Mouse (Mus musculus): ENCODE measurements at regions not wholly inside any gene's neighbourhood (a gene's known extent, or its start where the extent isn't known, plus 50 kb on each side); places are given as distances from the start of the nearest gene placed in this dataset.

- no peak for DNase-seq (ENCODE audit: low spot score)
- H3K4me2 ChIP-seq (replicated peaks; ENCODE audit: low read depth, low read length, severe bottlenecking), result no peak overlapping the region
- no peak for TF ChIP-seq POLR2A (IDR thresholded peaks at IDR 0.05; ENCODE audit: borderline replicate concordance, extremely low read depth, insufficient read depth, insufficient read length)
- H3K36me3 ChIP-seq (ENCODE audit: control insufficient read depth, insufficient read depth, low read length), result no peaks in the 10 kb centered on the region
- no peak overlapping the region for H3K27ac ChIP-seq (replicated peaks; ENCODE audit: low read depth, low read length)
- no peak overlapping the region for H3K4me3 ChIP-seq (replicated peaks; ENCODE audit: low read length)
- 0 out of 2 replicates have a peak, but pooled peaks cover 4% of the 10 kb centered on the region for H3K4me1 ChIP-seq (ENCODE audit: control insufficient read depth, insufficient read depth, low read length)
- no peaks in the 10 kb centered on the region for H3K27me3 ChIP-seq (ENCODE audit: control insufficient read depth, insufficient read depth, low read length)
- ATAC-seq (ENCODE audit: low FRiP score, low read depth), result no peak
- H3K9ac ChIP-seq (ENCODE audit: low read depth, low read length, severe bottlenecking), result no peak overlapping the region
- 54% methylated on average over 8 of the region's 8 CpGs for WGBS
- H3K9me3 ChIP-seq (ENCODE audit: control insufficient read depth, low read length), result no peaks in the 10 kb centered on the region
These were observed 2636.5 kb upstream of the Gm7489 start for GRCm38 (mm10) chr15:51248034-51248788.

GRCm38 (mm10) chr15:51248789-51249040 lies 2636.0 kb upstream of the Gm7489 start:
- Histone ChIP-seq H3K36me3 (ENCODE audit: control insufficient read depth, insufficient read depth, low read length) (no peaks in the 10 kb centered on the region), H3K27ac (replicated peaks; ENCODE audit: low read depth, low read length) (no peak overlapping the region), H3K9ac (ENCODE audit: low read depth, low read length, severe bottlenecking) (no peak overlapping the region), H3K4me2 (replicated peaks; ENCODE audit: low read depth, low read length, severe bottlenecking) (no peak overlapping the region), H3K4me1 (ENCODE audit: control insufficient read depth, insufficient read depth, low read length) (0 out of 2 replicates have a peak, but pooled peaks cover 2% of the 10 kb centered on the region), H3K4me3 (replicated peaks; ENCODE audit: low read length) (no peak overlapping the region), H3K9me3 (ENCODE audit: control insufficient read depth, low read length) (no peaks in the 10 kb centered on the region), H3K27me3 (ENCODE audit: control insufficient read depth, insufficient read depth, low read length) (no peaks in the 10 kb centered on the region)
- WGBS, result 83% methylated on average over 5 of the region's 5 CpGs
- no peak for DNase-seq (ENCODE audit: low spot score)
- TF ChIP-seq POLR2A (IDR thresholded peaks at IDR 0.05; ENCODE audit: borderline replicate concordance, extremely low read depth, insufficient read depth, insufficient read length), result no peak
- no peak for ATAC-seq (ENCODE audit: low FRiP score, low read depth)

- TF ChIP-seq POLR2A (IDR thresholded peaks at IDR 0.05; ENCODE audit: borderline replicate concordance, extremely low read depth, insufficient read depth, insufficient read length), result no peak
- Histone ChIP-seq H3K9me3 (ENCODE audit: control insufficient read depth, low read length) (no peaks in the 10 kb centered on the region), H3K4me1 (ENCODE audit: control insufficient read depth, insufficient read depth, low read length) (no peaks in the 10 kb centered on the region), H3K27ac (replicated peaks; ENCODE audit: low read depth, low read length) (no peak overlapping the region), H3K27me3 (ENCODE audit: control insufficient read depth, insufficient read depth, low read length) (no peaks in the 10 kb centered on the region), H3K4me3 (replicated peaks; ENCODE audit: low read length) (no peak overlapping the region), H3K36me3 (ENCODE audit: control insufficient read depth, insufficient read depth, low read length) (no peaks in the 10 kb centered on the region), H3K4me2 (replicated peaks; ENCODE audit: low read depth, low read length, severe bottlenecking) (no peak overlapping the region), H3K9ac (ENCODE audit: low read depth, low read length, severe bottlenecking) (no peak overlapping the region)
- no peak for ATAC-seq (ENCODE audit: low FRiP score, low read depth)
- WGBS, result 92% methylated on average over 1 of the region's 1 CpGs
- no peak for DNase-seq (ENCODE audit: low spot score)
These were observed 2630.6 kb upstream of the Gm7489 start for GRCm38 (mm10) chr15:51254143-51254542.

- no peaks in the 10 kb centered on the region for H3K36me3 ChIP-seq (ENCODE audit: control insufficient read depth, insufficient read depth, low read length)
- H3K9ac ChIP-seq (ENCODE audit: low read depth, low read length, severe bottlenecking), result no peak overlapping the region
- ATAC-seq (ENCODE audit: low FRiP score, low read depth), result no peak
- H3K4me1 ChIP-seq (ENCODE audit: control insufficient read depth, insufficient read depth, low read length), result no peaks in the 10 kb centered on the region
- TF ChIP-seq POLR2A (IDR thresholded peaks at IDR 0.05; ENCODE audit: borderline replicate concordance, extremely low read depth, insufficient read depth, insufficient read length), result no peak
- no peak for DNase-seq (ENCODE audit: low spot score)
- H3K4me3 ChIP-seq (replicated peaks; ENCODE audit: low read length), result no peak overlapping the region
- no peak overlapping the region for H3K4me2 ChIP-seq (replicated peaks; ENCODE audit: low read depth, low read length, severe bottlenecking)
- H3K9me3 ChIP-seq (ENCODE audit: control insufficient read depth, low read length), result no peaks in the 10 kb centered on the region
- no peak overlapping the region for H3K27ac ChIP-seq (replicated peaks; ENCODE audit: low read depth, low read length)
- no peaks in the 10 kb centered on the region for H3K27me3 ChIP-seq (ENCODE audit: control insufficient read depth, insufficient read depth, low read length)
These were observed 2629.5 kb upstream of the Gm7489 start for GRCm38 (mm10) chr15:51255203-51255615.

GRCm38 (mm10) chr15:51256681-51257080 lies 2628.0 kb upstream of the Gm7489 start:
- DNase-seq (ENCODE audit: low spot score) (no peak), ATAC-seq (ENCODE audit: low FRiP score, low read depth) (no peak)
- Histone ChIP-seq H3K4me1 (ENCODE audit: control insufficient read depth, insufficient read depth, low read length) (no peaks in the 10 kb centered on the region), H3K4me2 (replicated peaks; ENCODE audit: low read depth, low read length, severe bottlenecking) (no peak overlapping the region), H3K9ac (ENCODE audit: low read depth, low read length, severe bottlenecking) (no peak overlapping the region), H3K27ac (replicated peaks; ENCODE audit: low read depth, low read length) (no peak overlapping the region), H3K4me3 (replicated peaks; ENCODE audit: low read length) (no peak overlapping the region), H3K9me3 (ENCODE audit: control insufficient read depth, low read length) (no peaks in the 10 kb centered on the region), H3K36me3 (ENCODE audit: control insufficient read depth, insufficient read depth, low read length) (no peaks in the 10 kb centered on the region), H3K27me3 (ENCODE audit: control insufficient read depth, insufficient read depth, low read length) (no peaks in the 10 kb centered on the region)
- no peak for TF ChIP-seq POLR2A (IDR thresholded peaks at IDR 0.05; ENCODE audit: borderline replicate concordance, extremely low read depth, insufficient read depth, insufficient read length)
- 82% methylated on average over 3 of the region's 3 CpGs for WGBS

Measured in limb, embryonic 14.5 days (tissue).